Mouse (Mus musculus): ENCODE data around the gene Tbr1. TPM values are rescaled to one million over a fixed set of nuclear protein-coding genes. Genes with fewer than 3 reads are reported as not detected.

Tbr1 gene
- polyA plus RNA-seq, 1 experiment from 2014 or later = not detected

GRCm38 (mm10) chr2:61813106-61813505, 10.4 kb downstream of the Tbr1 start:
- WGBS (ENCODE audit: insufficient replicate concordance) = 6% methylated on average over 6 of the region's 6 CpGs
- ATAC-seq (ENCODE audit: low read depth) = no peak
- no peak for DNase-seq

GRCm38 (mm10) chr2:61813521-61813920, 10.8 kb downstream of the Tbr1 start:
- no peaks in the 10 kb centered on the region for H3K9me3 ChIP-seq (replicated peaks)
- DNase-seq (no peak), ATAC-seq (ENCODE audit: low read depth) (no peak)
- peaks cover 90% of the 10 kb centered on the region for H3K27me3 ChIP-seq
- WGBS (ENCODE audit: insufficient replicate concordance) = 11% methylated on average over 1 of the region's 1 CpGs
- no peak overlapping the region for H3K4me3 ChIP-seq (replicated peaks)
- no peaks in the 10 kb centered on the region for H3K36me3 ChIP-seq
- no peak overlapping the region for H3K9ac ChIP-seq
- H3K4me2 ChIP-seq = no peak overlapping the region
- H3K27ac ChIP-seq = no peak overlapping the region
- H3K4me1 ChIP-seq (replicated peaks) = peaks cover 23% of the 10 kb centered on the region

More at GRCm38 (mm10) chr2:61813106-61813505, 10.4 kb downstream of the Tbr1 start:
- no peak overlapping the region for H3K27ac ChIP-seq
- H3K27me3 ChIP-seq = peaks cover 94% of the 10 kb centered on the region
- no peak overlapping the region for H3K9ac ChIP-seq
- H3K9me3 ChIP-seq (replicated peaks) = no peaks in the 10 kb centered on the region
- no peak overlapping the region for H3K4me2 ChIP-seq
- peaks cover 23% of the 10 kb centered on the region for H3K4me1 ChIP-seq (replicated peaks)
- H3K36me3 ChIP-seq = no peaks in the 10 kb centered on the region
- H3K4me3 ChIP-seq (replicated peaks) = no peak overlapping the region

- Histone ChIP-seq H3K36me3 (no peaks in the 10 kb centered on the region), H3K9me3 (replicated peaks) (no peaks in the 10 kb centered on the region)
- no peak for DNase-seq
Measured at GRCm38 (mm10) chr2:61814548-61815473, 12.1 kb downstream of the Tbr1 start.

GRCm38 (mm10) chr2:61815583-61816313, 13.0 kb downstream of the Tbr1 start:
- H3K4me3 ChIP-seq (replicated peaks) = peak overlapping the region; percentile 36
- peak; percentile 53 for ATAC-seq (ENCODE audit: low read depth)
- H3K9me3 ChIP-seq (replicated peaks) = no peaks in the 10 kb centered on the region
- DNase-seq = no peak
- H3K27ac ChIP-seq = no peak overlapping the region
- WGBS (ENCODE audit: insufficient replicate concordance) = 25% methylated on average over 51 of the region's 66 CpGs
- H3K4me2 ChIP-seq = peak overlapping the region; percentile 63
- peaks cover 82% of the 10 kb centered on the region for H3K27me3 ChIP-seq
- H3K9ac ChIP-seq = no peak overlapping the region
- peaks cover 23% of the 10 kb centered on the region for H3K4me1 ChIP-seq (replicated peaks)
- no peaks in the 10 kb centered on the region for H3K36me3 ChIP-seq

More at GRCm38 (mm10) chr2:61814548-61815473, 12.1 kb downstream of the Tbr1 start:
- peak overlapping the region; percentile 63 for H3K4me2 ChIP-seq
- WGBS (ENCODE audit: insufficient replicate concordance) = 4% methylated on average over 50 of the region's 50 CpGs
- H3K4me3 ChIP-seq (replicated peaks) = peak overlapping the region; percentile 36
- peaks cover 23% of the 10 kb centered on the region for H3K4me1 ChIP-seq (replicated peaks)
- no peak for ATAC-seq (ENCODE audit: low read depth)
- H3K27ac ChIP-seq = no peak overlapping the region
- H3K9ac ChIP-seq = no peak overlapping the region
- H3K27me3 ChIP-seq = peaks cover 88% of the 10 kb centered on the region

GRCm38 (mm10) chr2:61818197-61818596, 15.5 kb downstream of the Tbr1 start:
- Histone ChIP-seq H3K9ac (no peak overlapping the region), H3K27me3 (peaks cover 64% of the 10 kb centered on the region), H3K9me3 (replicated peaks) (no peaks in the 10 kb centered on the region), H3K4me3 (replicated peaks) (no peak overlapping the region), H3K4me1 (replicated peaks) (peaks cover 12% of the 10 kb centered on the region), H3K4me2 (no peak overlapping the region), H3K36me3 (no peaks in the 10 kb centered on the region), H3K27ac (no peak overlapping the region)
- DNase-seq = no peak
- no peak for ATAC-seq (ENCODE audit: low read depth)
- WGBS (ENCODE audit: insufficient replicate concordance) = 49% methylated on average over 1 of the region's 1 CpGs

- DNase-seq = no peak
- H3K4me2 ChIP-seq = no peak overlapping the region
- H3K27me3 ChIP-seq = peaks cover 46% of the 10 kb centered on the region
- no peak overlapping the region for H3K27ac ChIP-seq
- ATAC-seq (ENCODE audit: low read depth) = no peak
- WGBS (ENCODE audit: insufficient replicate concordance) = 47% methylated on average over 4 of the region's 4 CpGs
- H3K4me1 ChIP-seq (replicated peaks) = peaks cover 7% of the 10 kb centered on the region
- no peak overlapping the region for H3K9ac ChIP-seq
- H3K36me3 ChIP-seq = no peaks in the 10 kb centered on the region
- H3K9me3 ChIP-seq (replicated peaks) = no peaks in the 10 kb centered on the region
- no peak overlapping the region for H3K4me3 ChIP-seq (replicated peaks)
Measured at GRCm38 (mm10) chr2:61820203-61820602, 17.5 kb downstream of the Tbr1 start.

GRCm38 (mm10) chr2:61823426-61824140, 20.9 kb downstream of the Tbr1 start:
- Histone ChIP-seq H3K36me3 (no peaks in the 10 kb centered on the region), H3K4me2 (no peak overlapping the region), H3K4me3 (replicated peaks) (no peak overlapping the region), H3K9me3 (replicated peaks) (no peaks in the 10 kb centered on the region), H3K4me1 (replicated peaks) (no peaks in the 10 kb centered on the region), H3K27me3 (peaks cover 22% of the 10 kb centered on the region), H3K9ac (no peak overlapping the region), H3K27ac (no peak overlapping the region)
- 58% methylated on average over 1 of the region's 1 CpGs for WGBS (ENCODE audit: insufficient replicate concordance)
- DNase-seq (no peak), ATAC-seq (ENCODE audit: low read depth) (no peak)

- H3K36me3 ChIP-seq = no peaks in the 10 kb centered on the region
- DNase-seq = no peak
- no peaks in the 10 kb centered on the region for H3K27me3 ChIP-seq
- H3K27ac ChIP-seq = no peak overlapping the region
- no peaks in the 10 kb centered on the region for H3K4me1 ChIP-seq (replicated peaks)
- no peak for ATAC-seq (ENCODE audit: low read depth)
- H3K9ac ChIP-seq = no peak overlapping the region
- no peak overlapping the region for H3K4me3 ChIP-seq (replicated peaks)
- WGBS (ENCODE audit: insufficient replicate concordance) = 57% methylated on average over 2 of the region's 2 CpGs
- H3K9me3 ChIP-seq (replicated peaks) = no peaks in the 10 kb centered on the region
- no peak overlapping the region for H3K4me2 ChIP-seq
Measured at GRCm38 (mm10) chr2:61837243-61837806, 34.6 kb downstream of the Tbr1 start.

Small RNA genes lying within 50 kb of the gene (microRNA-seq; reads per million reads assigned to microRNA genes)
- gene Gm22403 = not detected

Other genes with a start within 250 kb of the Tbr1 start
- 24.1 and 32.7 TPM in 2 replicates for gene Tank, start 224.3 kb upstream of the Tbr1 start, polyA plus RNA-seq (2015; fragmentation: Nextera tagmentation; extraction: Ambion mirVana)
- gene Psmd14, start 91.2 kb upstream of the Tbr1 start, polyA plus RNA-seq (2015; fragmentation: Nextera tagmentation; extraction: Ambion mirVana) = 166 and 184 TPM in 2 replicates
- gene Slc4a10, start 243.5 kb downstream of the Tbr1 start, polyA plus RNA-seq (2015; fragmentation: Nextera tagmentation; extraction: Ambion mirVana) = 0.02 and 0.03 TPM in 2 replicates